Mouse (Mus musculus) heart, embryonic 14.5 days (tissue): ENCODE measurements around the gene Tmem8. TPM values are rescaled to one million over a fixed set of nuclear protein-coding genes. Genes with fewer than 3 reads are reported as not detected.

Experiments used
- ATAC-seq: fragments of 200-750 bp; cut with Nextera tagmentation; 2 replicates; pipeline ENCODE4 v1.8.0; 2017; ENCODE audit warnings: low read depth, moderate TSS enrichment; ENCODE audit not compliant: insufficient number of reproducible peaks, insufficient read depth, low FRiP score
- H3K27ac ChIP-seq, 2 experiments: fragments of 200-500 bp in 1 of 2; fragments of 300-500 bp in 1 of 2; sonication (generic) in 1 of 2; replicated peaks in 1 of 2; 2 replicates each; pipeline ENCODE4 v1.5.1; 2012 to 2014; ENCODE audit warnings: low read depth in 2 of 2, low read length in 2 of 2, control low read depth in 1 of 2, mild to moderate bottlenecking in 1 of 2, mixed read lengths in 1 of 2; ENCODE audit not compliant: control insufficient read depth in 1 of 2, insufficient read depth in 1 of 2
- H3K27me3 ChIP-seq: fragments of 300-500 bp; sonication (generic); 2 replicates; pipeline ENCODE4 v1.6.1; 2014; ENCODE audit warnings: mild to moderate bottlenecking, low read length, control low read depth; ENCODE audit not compliant: control insufficient read depth, insufficient read depth
- H3K36me3 ChIP-seq: fragments of 300-500 bp; sonication (generic); 2 replicates; pipeline ENCODE4 v1.6.1; 2014; ENCODE audit warnings: mild to moderate bottlenecking, control low read depth, low read length, mixed read lengths; ENCODE audit not compliant: control insufficient read depth, insufficient read depth
- H3K4me1 ChIP-seq, 2 experiments: fragments of 200-500 bp in 1 of 2; fragments of 300-500 bp in 1 of 2; sonication (generic) in 1 of 2; 2 replicates each; pipeline ENCODE4 v1.6.1; 2012 to 2014; ENCODE audit warnings: low read length in 2 of 2, control low read depth in 1 of 2, mixed read lengths in 1 of 2; ENCODE audit not compliant: control insufficient read depth in 2 of 2, insufficient read depth in 2 of 2
- H3K4me2 ChIP-seq: fragments of 300-500 bp; sonication (generic); 2 replicates; pipeline ENCODE4 v1.6.1; 2014; ENCODE audit warnings: mild to moderate bottlenecking, low read length
- H3K4me3 ChIP-seq, 2 experiments: fragments of 200-500 bp in 1 of 2; fragments of 300-500 bp in 1 of 2; sonication (generic) in 1 of 2; 2 replicates each; pipeline ENCODE4 v1.5.1; 2012 to 2014; ENCODE audit warnings: low read length in 2 of 2, mild to moderate bottlenecking in 2 of 2, control low read depth in 1 of 2, low read depth in 1 of 2, moderate library complexity in 1 of 2; ENCODE audit not compliant: control insufficient read depth in 1 of 2, insufficient read depth in 1 of 2
- H3K9ac ChIP-seq: fragments of 300-500 bp; sonication (generic); 2 replicates; pipeline ENCODE4 v1.6.1; 2014; ENCODE audit warnings: mild to moderate bottlenecking, low read length
- H3K9me3 ChIP-seq: fragments of 300-500 bp; sonication (generic); 2 replicates; pipeline ENCODE4 v1.6.1; 2016; ENCODE audit warnings: low read length, control low read depth; ENCODE audit not compliant: control insufficient read depth
- WGBS: fragments of 180-500 bp; shearing (Covaris S2); extraction: QIAGEN DNeasy Blood & Tissue Kit; methylation state at CpG from one replicate; pipeline ENCODE4 v1.1.7; 2014; 5-methylcytosine and 5-hydroxymethylcytosine counted together
- polyA plus RNA-seq: library from polyadenylated mRNA; unstranded; fragments of >200 nt; fragmentation: Nextera tagmentation; extraction: Ambion mirVana; gene quantifications from 2 replicates; pipeline ENCODE4 v1.2.1, GENCODE M21; 2014

The Tmem8 gene
- polyA plus RNA-seq, 1 experiment from 2014 or later = 0.58 TPM

GRCm38 (mm10) chr17:26075246-26075645 lies 37.9 kb upstream of the Tmem8 start:
- Histone ChIP-seq H3K27ac (no peak overlapping the region), H3K36me3 (no peaks in the 10 kb centered on the region), H3K27me3 (no peaks in the 10 kb centered on the region), H3K4me3 (no peak overlapping the region), H3K4me2 (no peak overlapping the region), H3K9ac (no peak overlapping the region), H3K4me1 (0 out of 4 replicates have a peak, but pooled peaks cover 0 to 1% of the 10 kb centered on the region in 2 experiments), H3K9me3 (no peaks in the 10 kb centered on the region)
- ATAC-seq = no peak
- WGBS = 57% methylated on average over 3 of the region's 3 CpGs

- Histone ChIP-seq H3K9me3 (no peaks in the 10 kb centered on the region), H3K9ac (no peak overlapping the region), H3K4me3 (no peak overlapping the region), H3K4me1 (no peaks in the 10 kb centered on the region), H3K27me3 (no peaks in the 10 kb centered on the region), H3K36me3 (peaks cover 19% of the 10 kb centered on the region), H3K27ac (no peak overlapping the region), H3K4me2 (no peak overlapping the region)
- WGBS = 69% methylated on average over 2 of the region's 2 CpGs
- ATAC-seq = no peak
These were observed 34.2 kb upstream of the Tmem8 start for GRCm38 (mm10) chr17:26078851-26079250.

DNA sequence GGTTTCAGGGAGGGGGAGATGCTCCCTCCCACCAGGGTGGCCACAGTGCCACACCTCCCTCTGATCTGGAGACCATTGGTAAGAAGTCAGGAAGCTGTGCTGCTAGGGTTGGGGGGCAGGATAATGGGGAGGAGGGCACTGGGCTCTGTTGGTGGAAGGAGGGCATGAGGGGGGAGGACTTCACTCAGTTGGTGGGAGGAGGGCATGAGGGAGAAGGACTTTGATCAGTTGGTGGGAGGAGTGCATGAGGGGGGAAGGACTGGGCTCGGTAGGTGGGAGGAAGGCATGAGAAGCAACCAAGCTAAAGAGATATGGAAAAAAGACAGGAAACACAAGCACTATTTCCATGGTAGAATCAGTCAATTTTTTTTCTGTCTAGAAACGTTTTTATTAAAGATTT lies 32.2 kb upstream of the Tmem8 start:
- no peak for ATAC-seq
- Histone ChIP-seq H3K9me3 (no peaks in the 10 kb centered on the region), H3K36me3 (peaks cover 28% of the 10 kb centered on the region), H3K4me3 (no peak overlapping the region), H3K27me3 (no peaks in the 10 kb centered on the region), H3K4me1 (no peaks in the 10 kb centered on the region), H3K27ac (no peak overlapping the region), H3K9ac (no peak overlapping the region), H3K4me2 (no peak overlapping the region)
- 35% methylated on average over 2 of the region's 2 CpGs for WGBS

DNA sequence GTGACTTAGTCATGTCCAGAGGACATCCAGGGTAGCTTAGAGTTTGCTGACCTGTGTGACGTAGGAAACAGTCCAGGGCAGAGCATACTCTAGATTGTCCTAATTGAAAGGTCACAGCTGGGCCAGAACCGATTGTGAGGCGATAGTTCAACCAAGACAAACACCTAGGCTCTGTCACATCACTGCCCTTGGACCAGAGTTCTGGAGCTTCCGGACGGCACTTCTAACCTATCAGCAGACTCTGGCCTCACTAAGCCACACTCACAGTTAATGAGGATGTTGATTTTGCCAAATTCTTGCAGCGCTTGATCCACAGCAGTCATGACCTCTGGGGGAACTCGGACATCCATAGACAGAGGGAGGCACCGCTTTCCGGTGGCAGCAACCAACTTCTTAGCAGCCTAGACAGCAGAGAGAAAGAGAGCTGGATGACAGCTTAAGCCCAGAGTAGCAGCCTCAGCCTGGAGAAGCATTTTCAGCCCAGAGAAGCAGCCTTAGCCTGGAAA lies 26.0 kb upstream of the Tmem8 start:
- Histone ChIP-seq H3K27me3 (no peaks in the 10 kb centered on the region), H3K4me3 (no peak overlapping the region), H3K36me3 (peaks cover 31% of the 10 kb centered on the region), H3K4me1 (peaks cover 0 to 4% of the 10 kb centered on the region in 2 experiments; a peak in 1 of 4 replicates), H3K9me3 (no peaks in the 10 kb centered on the region), H3K9ac (no peak overlapping the region), H3K4me2 (no peak overlapping the region), H3K27ac (no peak overlapping the region)
- WGBS = 90% methylated on average over 9 of the region's 9 CpGs
- no peak for ATAC-seq

GRCm38 (mm10) chr17:26089905-26090632 lies 23.0 kb upstream of the Tmem8 start, which contains the start of gene Decr2:
Decr2 (minus strand) TSS chr17:26090337.
- Histone ChIP-seq H3K27ac (peak within 1 kb of the TSS; percentile 82), H3K9ac (peak within 1 kb of the TSS; percentile 83), H3K36me3 (peaks cover 14% of the 10 kb centered on the region; the same call in 1 of the 2 replicates), H3K4me1 (peaks cover 0 to 4% of the 10 kb centered on the region in 2 experiments; a peak in 1 of 4 replicates), H3K4me3 (peak within 1 kb of the TSS; percentile 60 to 76), H3K4me2 (peak within 1 kb of the TSS; percentile 75), H3K9me3 (no peaks in the 10 kb centered on the region), H3K27me3 (no peaks in the 10 kb centered on the region)
- peak; percentile 87 for ATAC-seq
- WGBS = 2% methylated on average over 32 of the region's 32 CpGs

GRCm38 (mm10) chr17:26094531-26095110 lies 18.5 kb upstream of the Tmem8 start:
- peaks cover 0 to 2% of the 10 kb centered on the region in 2 experiments; a peak in 1 of 4 replicates for H3K4me1 ChIP-seq
- H3K9me3 ChIP-seq = no peaks in the 10 kb centered on the region
- peak overlapping the region; percentile 78 for H3K9ac ChIP-seq
- peak overlapping the region; percentile 71 for H3K4me2 ChIP-seq
- 41% methylated on average over 9 of the region's 9 CpGs for WGBS
- H3K27me3 ChIP-seq = no peaks in the 10 kb centered on the region
- ATAC-seq = no peak
- H3K4me3 ChIP-seq = peak overlapping the region; percentile 60 to 81
- H3K27ac ChIP-seq = 0 out of 4 replicates have a peak overlapping the region, but pooled peaks of 1 of the 2 experiments have one; percentile 2
- peaks cover 7% of the 10 kb centered on the region; the same call in 1 of the 2 replicates for H3K36me3 ChIP-seq

- peak within 1 kb of the TSS; percentile 60 to 81 for H3K4me3 ChIP-seq
- 0 out of 4 replicates have a peak within 1 kb of the TSS, but pooled peaks of 1 of the 2 experiments have one; percentile 2 for H3K27ac ChIP-seq
- H3K9ac ChIP-seq = peak within 1 kb of the TSS; percentile 78
- H3K36me3 ChIP-seq = peaks cover 7% of the 10 kb centered on the region; the same call in 1 of the 2 replicates
- no peaks in the 10 kb centered on the region for H3K9me3 ChIP-seq
- peak; percentile 52; the same call in 1 of the 2 replicates for ATAC-seq
- 3% methylated on average over 47 of the region's 47 CpGs for WGBS
- peak within 1 kb of the TSS; percentile 71 for H3K4me2 ChIP-seq
- H3K4me1 ChIP-seq = no peaks in the 10 kb centered on the region
- H3K27me3 ChIP-seq = no peaks in the 10 kb centered on the region
These were observed 17.9 kb upstream of the Tmem8 start, which contains the start of gene Nme4 for GRCm38 (mm10) chr17:26095121-26095740. Nme4 (minus strand) TSS chr17:26095602.
